Mouse (Mus musculus) CH12.LX (cell line): ENCODE measurements at regions not wholly inside any gene's neighbourhood (a gene's known extent, or its start where the extent isn't known, plus 50 kb on each side); places are given as distances from the start of the nearest gene placed in this dataset.

Experiments
- DNase-seq: peaks from one replicate; pipeline ENCODE4 v3.0.0-alpha.2; 2013; ENCODE audit errors: extremely low read depth
- H3K27ac ChIP-seq: 2 replicates; pipeline ENCODE4 v1.5.1; 2012; ENCODE audit warnings: low read depth, mild to moderate bottlenecking, control low read depth, moderate library complexity; ENCODE audit not compliant: insufficient read depth
- H3K27me3 ChIP-seq: replicated peaks from 2 replicates; pipeline ENCODE3; 2012; ENCODE audit warnings: inconsistent platforms
- H3K36me3 ChIP-seq, 2 experiments: replicated peaks in 1 of 2; 2 replicates each; pipeline versions ENCODE3 to v1.6.1; 2012; ENCODE audit warnings: inconsistent platforms in 1 of 2, low read length in 1 of 2, mild to moderate bottlenecking in 1 of 2, mixed read lengths in 1 of 2, moderate library complexity in 1 of 2; ENCODE audit not compliant: control insufficient read depth in 1 of 2, insufficient read depth in 1 of 2
- H3K4me1 ChIP-seq, 2 experiments: 2 replicates each; pipeline ENCODE4 v1.6.1; 2012; ENCODE audit warnings: inconsistent platforms in 1 of 2, moderate library complexity in 1 of 2; ENCODE audit not compliant: insufficient read depth in 2 of 2, control insufficient read depth in 1 of 2
- H3K4me2 ChIP-seq: 2 replicates; pipeline ENCODE4 v1.6.1; 2012; ENCODE audit warnings: low read depth, mild to moderate bottlenecking, control low read depth; ENCODE audit not compliant: poor library complexity, insufficient read depth, severe bottlenecking
- H3K4me3 ChIP-seq, 3 experiments: fragments of 150-350 bp in 1 of 3; sonication (generic) in 1 of 3; replicated peaks in 1 of 3; 2 replicates each; pipeline versions ENCODE3 to v1.5.1; 2011 to 2012; ENCODE audit warnings: low read depth in 2 of 3, low read length in 2 of 3, mild to moderate bottlenecking in 2 of 3, moderate library complexity in 2 of 3, control low read depth in 1 of 3, improper control_type of control experiment in 1 of 3, inconsistent platforms in 1 of 3, mixed read lengths in 1 of 3; ENCODE audit not compliant: poor library complexity in 1 of 3
- H3K79me2 ChIP-seq: replicated peaks from 2 replicates; pipeline ENCODE4 v1.6.1; 2012; ENCODE audit warnings: mild to moderate bottlenecking, moderate library complexity; ENCODE audit not compliant: control insufficient read depth, poor library complexity, insufficient read depth, severe bottlenecking; ENCODE audit errors: extremely low read depth
- H3K9ac ChIP-seq: 2 replicates; pipeline ENCODE4 v1.6.1; 2012; ENCODE audit warnings: low read depth, mild to moderate bottlenecking, control low read depth, moderate library complexity; ENCODE audit not compliant: insufficient read depth
- H3K9me3 ChIP-seq: replicated peaks from 2 replicates; pipeline ENCODE3; 2012; ENCODE audit warnings: low read length, inconsistent platforms, mixed read lengths
- BHLHE40 ChIP-seq: IDR thresholded peaks from 2 replicates; pipeline ENCODE4 v1.6.1; 2011; ENCODE audit warnings: mild to moderate bottlenecking, low read depth, low read length, improper control_type of control experiment
- CHD1 ChIP-seq: IDR thresholded peaks from 2 replicates; pipeline ENCODE4 v1.6.1; 2012; ENCODE audit warnings: low read depth, low read length, improper control_type of control experiment, inconsistent platforms
- E2F4 ChIP-seq: IDR thresholded peaks from 2 replicates; pipeline ENCODE4 v1.6.1; 2011; ENCODE audit warnings: low read depth, low read length, improper control_type of control experiment; ENCODE audit not compliant: insufficient replicate concordance
- EP300 ChIP-seq: IDR thresholded peaks from 2 replicates; pipeline ENCODE4 v1.6.1; 2011; ENCODE audit warnings: low read length, improper control_type of control experiment
- ETS1 ChIP-seq: conservative IDR thresholded peaks from 2 replicates; pipeline ENCODE4 v1.6.1; 2012; ENCODE audit warnings: low read depth, mild to moderate bottlenecking, inconsistent platforms, low read length, improper control_type of control experiment, moderate library complexity
- GABPA ChIP-seq: IDR thresholded peaks from 2 replicates; pipeline ENCODE4 v1.6.1; 2012; ENCODE audit warnings: low read depth, low read length, improper control_type of control experiment, inconsistent platforms; ENCODE audit not compliant: insufficient replicate concordance
- JUN ChIP-seq: IDR thresholded peaks from 2 replicates; pipeline ENCODE4 v1.6.1; 2011; ENCODE audit warnings: low read depth, mild to moderate bottlenecking, low read length, improper control_type of control experiment, moderate library complexity; ENCODE audit not compliant: insufficient read depth
- JUND ChIP-seq: conservative IDR thresholded peaks from 2 replicates; pipeline ENCODE4 v1.6.1; 2011; ENCODE audit warnings: low read depth, low read length, improper control_type of control experiment
- KAT2A ChIP-seq: IDR thresholded peaks from 2 replicates; pipeline ENCODE4 v1.6.1; 2012; ENCODE audit warnings: low read length, improper control_type of control experiment, inconsistent platforms; ENCODE audit not compliant: insufficient replicate concordance
- MAFK ChIP-seq: IDR thresholded peaks from 2 replicates; pipeline ENCODE4 v1.6.1; 2011; ENCODE audit warnings: low read length, improper control_type of control experiment; ENCODE audit not compliant: insufficient replicate concordance
- MAZ ChIP-seq: IDR thresholded peaks from 2 replicates; pipeline ENCODE4 v1.6.1; 2012; ENCODE audit warnings: low read depth, mild to moderate bottlenecking, inconsistent platforms, low read length, improper control_type of control experiment, moderate library complexity
- MEF2A ChIP-seq: IDR thresholded peaks from 2 replicates; pipeline ENCODE4 v1.6.1; 2014; ENCODE audit warnings: low read depth, mild to moderate bottlenecking, inconsistent platforms, low read length, improper control_type of control experiment, borderline replicate concordance
- NELFE ChIP-seq: IDR thresholded peaks from 2 replicates; pipeline ENCODE4 v1.6.1; 2011; ENCODE audit warnings: low read depth, low read length, improper control_type of control experiment
- NRF1 ChIP-seq: IDR thresholded peaks from 2 replicates; pipeline ENCODE4 v1.6.1; 2014; ENCODE audit warnings: low read depth, mild to moderate bottlenecking, inconsistent platforms, low read length, improper control_type of control experiment, moderate library complexity
- POLR2A ChIP-seq: IDR thresholded peaks from 2 replicates; pipeline ENCODE4 v1.6.1; 2011; ENCODE audit warnings: low read depth, mild to moderate bottlenecking, improper control_type of control experiment, low read length
- RAD21 ChIP-seq: IDR thresholded peaks from 2 replicates; pipeline ENCODE4 v1.6.1; 2011; ENCODE audit warnings: low read depth, mild to moderate bottlenecking, low read length, improper control_type of control experiment, moderate library complexity
- RCOR1 ChIP-seq: conservative IDR thresholded peaks from 2 replicates; pipeline ENCODE4 v1.6.1; 2012; ENCODE audit warnings: low read depth, mild to moderate bottlenecking, inconsistent platforms, low read length, improper control_type of control experiment
- SIN3A ChIP-seq: IDR thresholded peaks from 2 replicates; pipeline ENCODE4 v1.6.1; 2012; ENCODE audit warnings: low read length, improper control_type of control experiment, inconsistent platforms
- SMC3 ChIP-seq: IDR thresholded peaks from 2 replicates; pipeline ENCODE4 v1.6.1; 2011; ENCODE audit warnings: low read depth, low read length, improper control_type of control experiment
- TCF12 ChIP-seq: IDR thresholded peaks from 2 replicates; pipeline ENCODE4 v1.6.1; 2014; ENCODE audit warnings: low read depth, mild to moderate bottlenecking, inconsistent platforms, low read length, improper control_type of control experiment
- UBTF ChIP-seq: IDR thresholded peaks from 2 replicates; pipeline ENCODE4 v1.6.1; 2012; ENCODE audit warnings: low read depth, mild to moderate bottlenecking, inconsistent platforms, low read length, improper control_type of control experiment, moderate library complexity
- USF1 ChIP-seq: IDR thresholded peaks from 2 replicates; pipeline ENCODE4 v1.6.1; 2014; ENCODE audit warnings: low read depth, mild to moderate bottlenecking, inconsistent platforms, low read length, improper control_type of control experiment
- ZNF384 ChIP-seq: IDR thresholded peaks from 2 replicates; pipeline ENCODE4 v1.6.1; 2012; ENCODE audit warnings: low read depth, low read length, improper control_type of control experiment, inconsistent platforms
- dilution Hi-C: fragments of 300-500 bp; cut with MboI; formaldehyde crosslinking; loops from 2 replicates; pipeline ENCODE4 v1.14.3; 2020; ENCODE audit warnings: low sequenced_read_pairs; ENCODE audit not compliant: extremely low pct_unique_long_range_greater_than_20kb, extremely low pct_ligation_motif_present
- in situ Hi-C: fragments of 300-500 bp; cut with MboI; formaldehyde crosslinking; loops from 3 replicates; pipeline ENCODE4 v1.14.3; 2019; ENCODE audit warnings: low sequenced_read_pairs, low pct_ligation_motif_present, low pct_unique_long_range_greater_than_20kb, mixed read lengths

DNA sequence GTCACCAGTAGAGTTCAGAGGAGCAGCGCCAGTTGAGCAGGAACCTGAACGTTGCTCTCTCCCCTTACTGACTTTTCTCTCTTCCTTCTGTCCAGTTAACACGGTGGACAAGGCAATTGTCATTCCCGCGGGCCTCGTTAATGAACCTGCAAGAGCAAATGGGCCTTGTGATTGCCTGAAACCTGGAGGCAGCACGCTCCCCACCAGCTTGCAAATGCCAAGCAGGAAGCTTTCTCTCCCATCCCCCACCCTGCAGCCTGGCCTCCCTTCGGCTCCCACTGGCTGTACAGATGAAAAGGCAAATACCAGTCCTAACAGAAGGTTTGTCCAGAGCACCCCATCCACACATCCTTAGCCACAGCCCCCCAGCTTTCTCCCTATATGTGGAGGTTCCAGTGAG is 298.3 kb downstream of the Bcor start:
- dilution Hi-C loops: no loop called here
- Histone ChIP-seq H3K36me3 (no peaks in the 10 kb centered on the region), H3K4me2 (no peak overlapping the region), H3K9ac (no peak overlapping the region)
- TF ChIP-seq E2F4: no peak
- TF ChIP-seq SMC3: no peak
- no peak for TF ChIP-seq MEF2A
- TF ChIP-seq TCF12: no peak
- TF ChIP-seq EP300: no peak
- TF ChIP-seq, all 38 proteins: peak for 0
- in situ Hi-C loops: no loop called here
- peaks cover 3 to 4% of the 10 kb centered on the region in 2 experiments; a peak in 2 of 4 replicates for H3K4me1 ChIP-seq
- no peaks in the 10 kb centered on the region for H3K79me2 ChIP-seq
- H3K4me3 ChIP-seq: no peak overlapping the region
- DNase-seq: no peak
- H3K9me3 ChIP-seq: no peaks in the 10 kb centered on the region
- no peaks in the 10 kb centered on the region for H3K27me3 ChIP-seq
- H3K27ac ChIP-seq: no peak overlapping the region

DNA sequence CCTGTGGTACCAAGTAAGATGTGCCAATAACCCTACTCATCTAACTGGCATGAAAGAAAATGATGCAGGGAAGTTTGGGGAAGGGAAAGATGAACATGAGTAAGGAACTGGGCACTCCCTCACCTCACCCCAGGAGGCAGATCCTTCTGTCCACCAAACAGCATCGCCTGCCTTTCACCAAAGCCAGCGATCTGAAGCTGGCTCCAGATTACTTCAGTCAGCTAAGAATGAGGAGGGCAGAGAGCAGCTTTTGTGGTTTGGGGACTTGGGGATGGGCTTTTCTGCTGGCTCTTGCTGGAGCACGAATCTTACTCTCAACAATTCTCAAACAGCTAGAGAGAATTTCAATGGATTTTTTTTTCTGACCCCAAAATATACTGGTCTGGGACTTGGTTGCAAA is 297.0 kb downstream of the Bcor start:
- Histone ChIP-seq H3K79me2 (no peaks in the 10 kb centered on the region), H3K36me3 (no peaks in the 10 kb centered on the region), H3K27me3 (no peaks in the 10 kb centered on the region), H3K9ac (no peak overlapping the region), H3K4me1 (0 out of 4 replicates have a peak, but pooled peaks cover 0 to 1% of the 10 kb centered on the region in 2 experiments), H3K4me3 (no peak overlapping the region), H3K27ac (no peak overlapping the region), H3K9me3 (no peaks in the 10 kb centered on the region), H3K4me2 (no peak overlapping the region)
- DNase-seq: no peak
- TF ChIP-seq JUND (no peak), NELFE (no peak), SIN3A (no peak), ZNF384 (no peak), EP300 (no peak), USF1 (no peak), TCF12 (no peak), NRF1 (no peak), BHLHE40 (no peak), CHD1 (no peak), ETS1 (no peak), POLR2A (no peak), MAZ (no peak), KAT2A (no peak), GABPA (no peak), RAD21 (no peak), UBTF (no peak), MAFK (no peak), RCOR1 (no peak), JUN (no peak)
- dilution Hi-C loops (no loop called here), in situ Hi-C loops (no loop called here)
